Mouse (Mus musculus) brain, embryonic 14.5 days (tissue): ENCODE results near the gene Rbfox2.

Source experiments
- CTCF ChIP-seq: fragments of 200-500 bp; IDR thresholded peaks from 2 replicates; pipeline ENCODE4 v1.5.1; 2012; ENCODE audit warnings: inconsistent platforms, mild to moderate bottlenecking, moderate library complexity, borderline replicate concordance; ENCODE audit not compliant: insufficient read depth, insufficient read length; ENCODE audit errors: extremely low read depth
- POLR2A ChIP-seq: fragments of 200-500 bp; IDR thresholded peaks from 2 replicates; pipeline ENCODE4 v1.6.1; 2012; ENCODE audit warnings: mild to moderate bottlenecking, inconsistent platforms, borderline replicate concordance; ENCODE audit not compliant: poor library complexity, insufficient read depth, insufficient read length, severe bottlenecking; ENCODE audit errors: extremely low read depth

- TF ChIP-seq POLR2A (no peak), CTCF (no peak)
Measured at GRCm38 (mm10) chr15:77099756-77100155, 207.0 kb downstream of the Rbfox2 start.
